Mouse (Mus musculus) Patski (cell line): ENCODE data around the gene Six6. TPM values are rescaled to one million over a fixed set of nuclear protein-coding genes. Genes with fewer than 3 reads are reported as not detected.

ENCODE experiments used
- ATAC-seq: fragments of 100-300 bp; one replicate; pipeline ENCODE4 v1.8.0; 2021
- CTCF ChIA-PET: fragments of 350-600 bp; sonication (Branson Sonifier 250); formaldehyde crosslinking; loops from one replicate; lab custom pipeline; 2022; ENCODE audit warnings: inconsistent platforms; lab: Charles Lee
- POLR2A ChIA-PET: fragments of 350-600 bp; sonication (Branson Sonifier 250); formaldehyde crosslinking; loops from one replicate; lab custom pipeline; 2022; ENCODE audit warnings: antibody characterized with exemption, inconsistent platforms; lab: Charles Lee
- DNase-seq: peaks from one replicate; pipeline ENCODE4 v3.0.0-alpha.2; 2011; ENCODE audit warnings: low read depth, low spot score
- H3K27me3 ChIP-seq: fragments of 371-371 bp; one replicate; pipeline ENCODE4 v1.5.1; 2021
- CTCF ChIP-seq: fragments of 100-300 bp; IDR thresholded peaks from one replicate; pipeline ENCODE4 v1.5.1; 2021
- in situ Hi-C: fragments of 300-500 bp; cut with MboI; formaldehyde crosslinking; loops from 3 replicates; pipeline ENCODE4 v1.11.1; 2018; ENCODE audit warnings: low pct_unique_long_range_greater_than_20kb, mixed read lengths
- polyA plus RNA-seq: library from polyadenylated mRNA; unstranded; gene quantifications from one replicate; pipeline ENCODE4 v1.2.3, GENCODE M21; 2021

Six6 gene
- polyA plus RNA-seq, 1 experiment from 2014 or later: not detected

- peaks cover 86% of the 10 kb centered on the region for H3K27me3 ChIP-seq
- ChIA-PET CTCF (no interaction called here), POLR2A (no interaction called here)
- DNase-seq (no peak), ATAC-seq (no peak)
- no peak for TF ChIP-seq CTCF
- in situ Hi-C loops: no loop called here
Measured at GRCm38 (mm10) chr12:72942171-72942570, 2.5 kb downstream of the Six6 start.

GRCm38 (mm10) chr12:72943574-72944110 lies 4.0 kb downstream of the Six6 start:
- ChIA-PET CTCF (no interaction called here), POLR2A (no interaction called here)
- TF ChIP-seq CTCF: no peak
- H3K27me3 ChIP-seq: peaks cover 79% of the 10 kb centered on the region
- ATAC-seq (no peak), DNase-seq (no peak)
- in situ Hi-C loops: no loop called here

- peaks cover 73% of the 10 kb centered on the region for H3K27me3 ChIP-seq
- no peak for DNase-seq
- in situ Hi-C loops: no loop called here
- no peak for ATAC-seq
- TF ChIP-seq CTCF: no peak
- POLR2A ChIA-PET: no interaction called here
- CTCF ChIA-PET: no interaction called here
Measured at GRCm38 (mm10) chr12:72944411-72945225, 4.9 kb downstream of the Six6 start.

- DNase-seq (no peak), ATAC-seq (no peak)
- TF ChIP-seq CTCF: no peak
- CTCF ChIA-PET: no interaction called here
- in situ Hi-C loops: no loop called here
- H3K27me3 ChIP-seq: peaks cover 64% of the 10 kb centered on the region
- POLR2A ChIA-PET: no interaction called here
Measured at GRCm38 (mm10) chr12:72945301-72946063, 5.8 kb downstream of the Six6 start.

- DNase-seq (no peak), ATAC-seq (no peak)
- no peak for TF ChIP-seq CTCF
- ChIA-PET CTCF (no interaction called here), POLR2A (no interaction called here)
- in situ Hi-C loops: no loop called here
- H3K27me3 ChIP-seq: peaks cover 61% of the 10 kb centered on the region
Measured at GRCm38 (mm10) chr12:72946064-72946395, 6.3 kb downstream of the Six6 start.

- no peak for TF ChIP-seq CTCF
- CTCF ChIA-PET: interaction anchor here (1.0 kb wide), 1 partner anchor 607 kb away, joined by 3 read pairs; no protein-coding TSS in a partner anchor
- in situ Hi-C loops: no loop called here
- no peak for ATAC-seq
- H3K27me3 ChIP-seq: peaks cover 58% of the 10 kb centered on the region
- DNase-seq: no peak
- POLR2A ChIA-PET: no interaction called here
Measured at GRCm38 (mm10) chr12:72946805-72947204, 7.1 kb downstream of the Six6 start.

- in situ Hi-C loops: no loop called here
- TF ChIP-seq CTCF: no peak
- ChIA-PET CTCF (interaction anchor here (1.0 kb wide), 1 partner anchor 607 kb away, joined by 3 read pairs; no protein-coding TSS in a partner anchor), POLR2A (no interaction called here)
- peaks cover 53% of the 10 kb centered on the region for H3K27me3 ChIP-seq
- DNase-seq (no peak), ATAC-seq (no peak)
Measured at GRCm38 (mm10) chr12:72947335-72947734, 7.6 kb downstream of the Six6 start.

GRCm38 (mm10) chr12:72953089-72953488 lies 13.4 kb downstream of the Six6 start:
- in situ Hi-C loops: no loop called here
- H3K27me3 ChIP-seq: peaks cover 36% of the 10 kb centered on the region
- ChIA-PET POLR2A (no interaction called here), CTCF (no interaction called here)
- no peak for DNase-seq
- TF ChIP-seq CTCF: no peak
- ATAC-seq: no peak

GRCm38 (mm10) chr12:72953858-72954257 lies 14.2 kb downstream of the Six6 start:
- ChIA-PET POLR2A (no interaction called here), CTCF (interaction anchor here (0.7 to 1.4 kb wide), 2 partner anchors 23 to 348 kb away, joined by 3 to 4 read pairs; no protein-coding TSS in a partner anchor)
- no peak for TF ChIP-seq CTCF
- H3K27me3 ChIP-seq: peaks cover 39% of the 10 kb centered on the region
- ATAC-seq (no peak), DNase-seq (no peak)
- in situ Hi-C loops: no loop called here

- ATAC-seq (no peak), DNase-seq (no peak)
- POLR2A ChIA-PET: no interaction called here
- TF ChIP-seq CTCF: no peak
- CTCF ChIA-PET: interaction anchor here (1.4 kb wide), 1 partner anchor 22 kb away, joined by 4 read pairs; no protein-coding TSS in a partner anchor
- H3K27me3 ChIP-seq: peaks cover 39% of the 10 kb centered on the region
- in situ Hi-C loops: no loop called here
Measured at GRCm38 (mm10) chr12:72954906-72955305, 15.2 kb downstream of the Six6 start.
